Mouse (Mus musculus): ENCODE measurements around the gene Fubp3. TPM values are rescaled to one million over a fixed set of nuclear protein-coding genes. Genes with fewer than 3 reads are reported as not detected.
"Not testable (repeated sequence)": the region's sequence is repeated elsewhere in the genome, so short reads cannot be mapped to it uniquely, and the experiment has no call there.

The Fubp3 gene
- total and polyA plus RNA-seq, 3 experiments, result 9.2 to 13.4 (median 12.7) TPM

GRCm38 (mm10) chr2:31541581-31541980 lies 30.9 kb upstream of the Fubp3 start:
- no peak for TF ChIP-seq CTCF (IDR thresholded peaks at IDR 0.05)
- TF ChIP-seq EP300 (IDR thresholded peaks at IDR 0.05; ENCODE audit: insufficient read depth, low read depth, low read length), result no peak
- TF ChIP-seq POLR2A (IDR thresholded peaks at IDR 0.05; ENCODE audit: insufficient read depth, low read depth, low read length), result no peak
- WGBS, result 80% methylated on average over 5 of the region's 5 CpGs

GRCm38 (mm10) chr2:31547726-31548125 lies 24.7 kb upstream of the Fubp3 start:
- H3K4me3 ChIP-seq, result no peak overlapping the region
- DNase-seq, result no peak
- WGBS, result 76% methylated on average over 11 of the region's 11 CpGs
- intact Hi-C loops (cut with DNase I), result no loop called here
- no peaks in the 10 kb centered on the region for H3K79me2 ChIP-seq (replicated peaks; ENCODE audit: control insufficient read depth, insufficient read depth, low read length)
- H3K36me3 ChIP-seq (ENCODE audit: control insufficient read depth, insufficient read depth, low read length), result no peaks in the 10 kb centered on the region
- no peaks in the 10 kb centered on the region for H3K4me1 ChIP-seq (ENCODE audit: control insufficient read depth, insufficient read depth, low read length)
- H3K27me3 ChIP-seq (ENCODE audit: control insufficient read depth, insufficient read depth, low read length), result no peaks in the 10 kb centered on the region; the same call in 1 of the 2 replicates
- H3K9ac ChIP-seq (ENCODE audit: low read depth, low read length), result no peak overlapping the region
- TF ChIP-seq EP300 (IDR thresholded peaks at IDR 0.05; ENCODE audit: insufficient read depth, low read depth, low read length) (no peak), CTCF (IDR thresholded peaks at IDR 0.05) (no peak), POLR2A (IDR thresholded peaks at IDR 0.05; ENCODE audit: insufficient read depth, low read depth, low read length) (no peak)
- no peak overlapping the region for H3K27ac ChIP-seq

More at GRCm38 (mm10) chr2:31541581-31541980, 30.9 kb upstream of the Fubp3 start:
- no peaks in the 10 kb centered on the region for H3K79me2 ChIP-seq (replicated peaks; ENCODE audit: control insufficient read depth, insufficient read depth, low read length)
- no peaks in the 10 kb centered on the region for H3K36me3 ChIP-seq (ENCODE audit: control insufficient read depth, insufficient read depth, low read length)
- no peak overlapping the region for H3K9ac ChIP-seq (ENCODE audit: low read depth, low read length)
- no peak for DNase-seq
- no peak overlapping the region for H3K27ac ChIP-seq
- H3K4me3 ChIP-seq, result no peak overlapping the region
- no peaks in the 10 kb centered on the region for H3K27me3 ChIP-seq (ENCODE audit: control insufficient read depth, insufficient read depth, low read length)
- H3K4me1 ChIP-seq (ENCODE audit: control insufficient read depth, insufficient read depth, low read length), result no peaks in the 10 kb centered on the region; the same call in none of the 2 replicates
- intact Hi-C loops (cut with DNase I), result no loop called here

GRCm38 (mm10) chr2:31550503-31550902 lies 21.9 kb upstream of the Fubp3 start:
- Histone ChIP-seq H3K4me3 (no peak overlapping the region), H3K27me3 (ENCODE audit: control insufficient read depth, insufficient read depth, low read length) (no peaks in the 10 kb centered on the region; the same call in 1 of the 2 replicates), H3K27ac (no peak overlapping the region), H3K9ac (ENCODE audit: low read depth, low read length) (no peak overlapping the region), H3K36me3 (ENCODE audit: control insufficient read depth, insufficient read depth, low read length) (no peaks in the 10 kb centered on the region), H3K4me1 (ENCODE audit: control insufficient read depth, insufficient read depth, low read length) (no peaks in the 10 kb centered on the region), H3K79me2 (replicated peaks; ENCODE audit: control insufficient read depth, insufficient read depth, low read length) (no peaks in the 10 kb centered on the region)
- no peak for TF ChIP-seq CTCF (IDR thresholded peaks at IDR 0.05)
- no peak for TF ChIP-seq EP300 (IDR thresholded peaks at IDR 0.05; ENCODE audit: insufficient read depth, low read depth, low read length)
- no peak for TF ChIP-seq POLR2A (IDR thresholded peaks at IDR 0.05; ENCODE audit: insufficient read depth, low read depth, low read length)
- DNase-seq, result no peak
- 73% methylated on average over 3 of the region's 3 CpGs for WGBS
- intact Hi-C loops (cut with DNase I), result no loop called here

GRCm38 (mm10) chr2:31551351-31551750 lies 21.1 kb upstream of the Fubp3 start:
- H3K9ac ChIP-seq (ENCODE audit: low read depth, low read length); H3K36me3 ChIP-seq (ENCODE audit: control insufficient read depth, insufficient read depth, low read length); H3K79me2 ChIP-seq (replicated peaks; ENCODE audit: control insufficient read depth, insufficient read depth, low read length); H3K27ac ChIP-seq; H3K27me3 ChIP-seq (ENCODE audit: control insufficient read depth, insufficient read depth, low read length); H3K4me1 ChIP-seq (ENCODE audit: control insufficient read depth, insufficient read depth, low read length); intact Hi-C loops (cut with DNase I); H3K4me3 ChIP-seq; DNase-seq: not testable (repeated sequence)
- 91% methylated on average over 3 of the region's 3 CpGs for WGBS

GRCm38 (mm10) chr2:31551971-31552370 lies 20.5 kb upstream of the Fubp3 start:
- TF ChIP-seq POLR2A (IDR thresholded peaks at IDR 0.05; ENCODE audit: insufficient read depth, low read depth, low read length) (no peak), EP300 (IDR thresholded peaks at IDR 0.05; ENCODE audit: insufficient read depth, low read depth, low read length) (no peak), CTCF (IDR thresholded peaks at IDR 0.05) (no peak)
- Histone ChIP-seq H3K79me2 (replicated peaks; ENCODE audit: control insufficient read depth, insufficient read depth, low read length) (no peaks in the 10 kb centered on the region), H3K4me1 (ENCODE audit: control insufficient read depth, insufficient read depth, low read length) (no peaks in the 10 kb centered on the region), H3K27me3 (ENCODE audit: control insufficient read depth, insufficient read depth, low read length) (no peaks in the 10 kb centered on the region; the same call in 1 of the 2 replicates), H3K4me3 (no peak overlapping the region), H3K36me3 (ENCODE audit: control insufficient read depth, insufficient read depth, low read length) (no peaks in the 10 kb centered on the region), H3K9ac (ENCODE audit: low read depth, low read length) (no peak overlapping the region), H3K27ac (no peak overlapping the region)
- no peak for DNase-seq
- intact Hi-C loops (cut with DNase I), result no loop called here
- 79% methylated on average over 10 of the region's 10 CpGs for WGBS

- Histone ChIP-seq H3K4me3 (no peak overlapping the region), H3K9ac (ENCODE audit: low read depth, low read length) (no peak overlapping the region), H3K27ac (no peak overlapping the region), H3K36me3 (ENCODE audit: control insufficient read depth, insufficient read depth, low read length) (no peaks in the 10 kb centered on the region), H3K27me3 (ENCODE audit: control insufficient read depth, insufficient read depth, low read length) (no peaks in the 10 kb centered on the region), H3K79me2 (replicated peaks; ENCODE audit: control insufficient read depth, insufficient read depth, low read length) (no peaks in the 10 kb centered on the region), H3K4me1 (ENCODE audit: control insufficient read depth, insufficient read depth, low read length) (no peaks in the 10 kb centered on the region)
- WGBS, result 80% methylated on average over 5 of the region's 5 CpGs
- intact Hi-C loops (cut with DNase I), result no loop called here
- no peak for DNase-seq
- TF ChIP-seq CTCF (IDR thresholded peaks at IDR 0.05), result peak; percentile 48
- no peak for TF ChIP-seq POLR2A (IDR thresholded peaks at IDR 0.05; ENCODE audit: insufficient read depth, low read depth, low read length)
These were observed 17.8 kb upstream of the Fubp3 start for GRCm38 (mm10) chr2:31554619-31555018.
